Mouse (Mus musculus) ES-E14 (cell line): Measurements from ENCODE around the gene Myo6. TPM values are rescaled to one million over a fixed set of nuclear protein-coding genes. Genes with fewer than 3 reads are reported as not detected.

Source experiments
- DNase-seq: peaks from one replicate; pipeline ENCODE4 v3.0.0-alpha.2; 2013; ENCODE audit warnings: low read depth, low spot score
- H3K27ac ChIP-seq: 2 replicates; pipeline ENCODE4 v1.5.1; 2012; ENCODE audit warnings: low read depth, mild to moderate bottlenecking, low read length, moderate library complexity, mixed read lengths; ENCODE audit not compliant: poor library complexity, insufficient read depth, severe bottlenecking
- H3K36me3 ChIP-seq: 2 replicates; pipeline ENCODE4 v1.6.1; 2012; ENCODE audit warnings: mild to moderate bottlenecking, low read length, moderate library complexity, mixed read lengths; ENCODE audit not compliant: control insufficient read depth, poor library complexity, insufficient read depth, severe bottlenecking
- H3K4me1 ChIP-seq, 2 experiments: fragments of 150-350 bp in 1 of 2; sonication (generic) in 1 of 2; 2 replicates each; pipeline ENCODE4 v1.6.1; 2012; ENCODE audit warnings: low read length in 2 of 2, mild to moderate bottlenecking in 1 of 2, mixed read lengths in 1 of 2; ENCODE audit not compliant: control insufficient read depth in 2 of 2, insufficient read depth in 2 of 2, poor library complexity in 1 of 2
- H3K4me3 ChIP-seq, 2 experiments: fragments of 150-350 bp in 1 of 2; sonication (generic) in 1 of 2; 2 replicates each; pipeline ENCODE4 v1.5.1; 2012; ENCODE audit warnings: low read length in 2 of 2, low read depth in 1 of 2, mild to moderate bottlenecking in 1 of 2, mixed read lengths in 1 of 2; ENCODE audit not compliant: insufficient read depth in 1 of 2, poor library complexity in 1 of 2, severe bottlenecking in 1 of 2
- H3K9ac ChIP-seq: 2 replicates; pipeline ENCODE4 v1.6.1; 2012; ENCODE audit warnings: low read depth, mild to moderate bottlenecking, low read length, mixed read lengths; ENCODE audit not compliant: poor library complexity, insufficient read depth, severe bottlenecking
- H3K9me3 ChIP-seq: fragments of 150-350 bp; sonication (generic); 2 replicates; pipeline ENCODE4 v1.6.1; 2012; ENCODE audit warnings: low read depth, mild to moderate bottlenecking, low read length; ENCODE audit not compliant: control insufficient read depth, insufficient read depth
- CHD2 ChIP-seq: IDR thresholded peaks from 2 replicates; pipeline ENCODE4 v1.6.1; 2014; ENCODE audit warnings: mild to moderate bottlenecking, low read depth, low read length, inconsistent platforms
- HCFC1 ChIP-seq: IDR thresholded peaks from 2 replicates; pipeline ENCODE4 v1.6.1; 2012; ENCODE audit warnings: low read length, inconsistent platforms, borderline replicate concordance; ENCODE audit not compliant: insufficient read depth
- MAFK ChIP-seq: IDR thresholded peaks from 2 replicates; pipeline ENCODE4 v1.6.1; 2014; ENCODE audit warnings: mild to moderate bottlenecking, low read depth, low read length, inconsistent platforms; ENCODE audit not compliant: insufficient read depth
- ZC3H11A ChIP-seq: IDR thresholded peaks from 2 replicates; pipeline ENCODE4 v1.6.1; 2012; ENCODE audit warnings: low read depth, mild to moderate bottlenecking, inconsistent platforms, low read length, borderline replicate concordance
- ZNF384 ChIP-seq: IDR thresholded peaks from 2 replicates; pipeline ENCODE4 v1.6.1; 2012; ENCODE audit warnings: low read depth, low read length, inconsistent platforms
- in situ Hi-C, 2 experiments: fragments of 600-800 bp; cut with MboI; formaldehyde crosslinking; loops; one replicate each; pipeline ENCODE4 v1.15.1; 2025; ENCODE audit warnings: low sequenced_read_pairs in 2 of 2, inconsistent platforms in 1 of 2; ENCODE audit not compliant: unreplicated experiment in 2 of 2
- total RNA-seq: library from RNA; depleted of rRNA; stranded (reverse); fragments of 300-350 nt; gene quantifications from 2 replicates; pipeline ENCODE4 v1.2.3, GENCODE M21; 2012

Gene Myo6
- total RNA-seq, 1 experiment = 9.0 TPM

DNA sequence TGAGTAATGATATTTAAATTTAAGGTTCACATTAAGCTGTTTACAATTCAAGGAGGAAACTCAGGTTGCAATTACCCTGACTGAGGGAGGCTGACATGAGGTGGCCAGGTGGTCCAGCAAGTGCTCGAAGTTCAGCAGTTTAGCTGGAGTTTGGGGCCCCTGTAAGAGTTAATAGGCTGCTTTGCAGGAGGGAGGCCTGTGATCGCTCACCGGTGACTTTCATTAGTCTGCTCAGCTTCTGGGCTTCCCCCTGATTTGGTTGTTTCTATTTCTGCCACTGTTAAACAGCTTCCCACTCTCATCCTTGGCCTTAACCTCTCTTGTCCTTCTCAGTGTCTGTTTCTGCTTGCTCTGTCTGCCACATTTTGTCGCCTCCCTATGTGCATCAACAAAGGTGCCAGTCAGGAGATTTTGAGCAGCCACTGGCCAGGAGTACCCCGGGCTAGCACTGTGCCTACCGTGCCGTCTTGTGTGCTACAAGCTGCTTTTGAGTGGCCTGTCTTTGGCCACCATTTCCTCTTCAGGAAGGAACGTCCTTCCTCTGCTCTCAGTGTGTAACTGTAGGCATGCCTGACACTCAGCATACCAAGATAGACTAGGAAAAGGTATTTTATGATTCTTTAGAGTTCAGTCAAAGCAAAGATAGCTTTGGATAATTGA lies 97.7 kb downstream of the Myo6 start:
- H3K27ac ChIP-seq = no peak overlapping the region
- DNase-seq = no peak
- TF ChIP-seq MAFK (no peak), ZC3H11A (no peak)

DNA sequence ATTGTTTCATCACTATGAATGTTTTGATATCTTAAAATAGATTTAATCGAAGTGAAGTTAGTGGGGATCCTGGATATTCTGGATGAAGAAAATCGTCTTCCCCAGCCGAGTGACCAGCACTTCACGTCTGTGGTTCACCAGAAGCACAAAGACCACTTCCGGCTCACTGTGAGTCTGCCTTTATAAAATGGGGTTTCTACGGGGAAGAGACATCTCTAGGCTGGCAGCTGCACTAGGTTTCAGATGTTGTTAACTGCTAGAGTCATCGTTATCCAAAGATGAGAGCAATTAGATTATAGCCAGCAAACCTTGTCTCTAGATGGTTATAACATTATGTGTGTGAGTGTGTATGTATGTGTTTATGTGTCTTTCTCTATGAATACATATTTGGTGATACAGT lies 101.3 kb downstream of the Myo6 start:
- TF ChIP-seq HCFC1 = no peak
- no peak for TF ChIP-seq ZNF384
- TF ChIP-seq MAFK = no peak
- no peak for TF ChIP-seq CHD2
- DNase-seq = no peak

More for the DNA sequence above, 97.7 kb downstream of the Myo6 start:
- Histone ChIP-seq H3K4me1 (peaks cover 2 to 3% of the 10 kb centered on the region in 2 experiments; a peak in 2 of 4 replicates), H3K9ac (no peak overlapping the region), H3K4me3 (no peak overlapping the region), H3K36me3 (no peaks in the 10 kb centered on the region), H3K9me3 (no peaks in the 10 kb centered on the region)
- in situ Hi-C loops = no loop called here

DNA sequence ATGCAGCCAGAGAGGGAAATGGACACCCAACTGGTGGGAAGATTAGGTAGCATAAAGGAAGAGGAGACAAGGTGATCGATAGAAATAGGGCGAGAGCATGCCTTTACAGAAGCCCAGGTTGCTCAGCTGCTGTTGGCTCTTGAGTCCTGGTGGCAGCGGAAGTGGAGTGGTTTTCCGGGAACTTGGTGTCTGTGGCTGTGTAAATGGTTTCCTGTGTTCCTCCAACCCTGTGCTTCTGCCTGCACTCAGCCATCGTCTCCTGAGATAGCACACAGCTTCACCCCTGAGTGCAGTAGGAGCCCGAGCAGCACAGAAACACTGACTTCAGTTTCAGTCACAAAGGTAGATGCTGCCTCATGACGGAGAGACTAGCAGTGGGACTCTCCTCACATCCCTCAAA lies 101.7 kb downstream of the Myo6 start:
- H3K4me3 ChIP-seq = no peak overlapping the region
- no peak for DNase-seq
- H3K9ac ChIP-seq = no peak overlapping the region
- H3K4me1 ChIP-seq = peaks cover 2 to 3% of the 10 kb centered on the region in 2 experiments; a peak in 2 of 4 replicates
- TF ChIP-seq CHD2 (no peak), ZNF384 (no peak), ZC3H11A (no peak), HCFC1 (no peak), MAFK (no peak)
- in situ Hi-C loops = no loop called here
- no peaks in the 10 kb centered on the region for H3K36me3 ChIP-seq
- H3K9me3 ChIP-seq = no peaks in the 10 kb centered on the region
- H3K27ac ChIP-seq = no peak overlapping the region

More for the DNA sequence above, 101.3 kb downstream of the Myo6 start:
- Histone ChIP-seq H3K36me3 (no peaks in the 10 kb centered on the region), H3K27ac (no peak overlapping the region), H3K9ac (no peak overlapping the region), H3K4me1 (peaks cover 2 to 3% of the 10 kb centered on the region in 2 experiments; a peak in 2 of 4 replicates), H3K9me3 (no peaks in the 10 kb centered on the region), H3K4me3 (no peak overlapping the region)
- in situ Hi-C loops = no loop called here

DNA sequence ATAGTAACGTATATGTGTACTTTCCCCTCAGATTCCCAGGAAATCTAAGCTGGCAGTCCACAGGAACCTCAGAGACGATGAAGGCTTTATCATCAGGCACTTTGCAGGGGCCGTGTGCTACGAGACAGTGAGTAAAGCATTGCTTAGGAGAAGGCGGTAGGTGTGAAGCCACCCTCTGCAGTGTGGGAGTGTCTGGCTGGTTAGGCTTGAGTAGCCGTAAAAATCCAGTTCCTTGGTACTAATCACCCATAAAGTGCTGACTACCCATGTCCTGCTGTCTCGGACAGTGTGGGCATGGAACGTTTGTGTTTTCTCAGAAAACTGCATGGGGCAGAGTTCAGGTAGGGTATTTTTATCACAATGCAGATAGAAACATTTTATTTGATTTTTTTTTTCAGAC lies 104.8 kb downstream of the Myo6 start:
- in situ Hi-C loops = no loop called here
- H3K36me3 ChIP-seq = no peaks in the 10 kb centered on the region
- H3K4me1 ChIP-seq = no peaks in the 10 kb centered on the region
- DNase-seq = no peak
- H3K27ac ChIP-seq = no peak overlapping the region
- no peak for TF ChIP-seq ZNF384
- TF ChIP-seq HCFC1 = no peak
- TF ChIP-seq CHD2 = no peak
- TF ChIP-seq ZC3H11A = no peak
- no peak for TF ChIP-seq MAFK
- no peak overlapping the region for H3K4me3 ChIP-seq
- no peak overlapping the region for H3K9ac ChIP-seq
- no peaks in the 10 kb centered on the region for H3K9me3 ChIP-seq

DNA sequence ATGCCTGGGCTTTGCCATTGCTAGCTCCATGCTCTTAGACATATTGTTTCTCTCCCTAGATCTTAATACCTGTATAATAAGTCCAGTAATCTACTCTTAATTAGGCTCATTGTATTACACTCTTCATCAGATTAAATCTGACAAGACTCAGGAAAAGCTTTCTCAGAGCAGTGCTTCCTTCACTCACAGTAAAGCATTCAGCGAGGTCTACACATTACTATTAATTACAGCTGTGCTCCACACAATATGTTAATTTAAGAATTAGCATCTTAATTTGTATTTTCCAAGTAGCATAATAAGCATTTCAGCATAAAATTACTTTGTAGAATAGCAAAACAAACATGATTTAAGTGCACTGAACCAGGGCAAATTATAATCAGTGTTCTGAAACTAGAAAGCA lies 108.1 kb downstream of the Myo6 start:
- no peak for DNase-seq
- in situ Hi-C loops = no loop called here
- Histone ChIP-seq H3K4me1 (no peaks in the 10 kb centered on the region), H3K36me3 (no peaks in the 10 kb centered on the region), H3K4me3 (no peak overlapping the region), H3K9ac (no peak overlapping the region), H3K9me3 (no peaks in the 10 kb centered on the region), H3K27ac (no peak overlapping the region)
- TF ChIP-seq ZNF384 = no peak
- no peak for TF ChIP-seq CHD2
- TF ChIP-seq HCFC1 = no peak
- no peak for TF ChIP-seq ZC3H11A
- TF ChIP-seq MAFK = no peak
